In genomic region chr16:97544340-97544739, GRCm38 (mm10) we compare ENCODE assay signal across 37 mouse cellular contexts. TPM values are rescaled to one million over a fixed set of nuclear protein-coding genes. Genes with fewer than 3 reads are reported as not detected.
"Had no signal": no experiment of that assay in that cellular context is flagged by ENCODE, and none has a peak within 500 bp of the region (broad histone marks: within the 10 kb centered on the region; RNA-seq: fewer than 3 reads in every experiment).

No protein-coding gene starts in this region.

- DNase-seq: cerebellum, adult 2 months; cerebellum, adult 8-10 months; cerebellum, adult 9-10 months; cerebellum, adult 9-11 months; cerebellum, postnatal 10 days; cerebellum, postnatal 14 days; cerebellum, postnatal 25 days; cerebellum, postnatal 36 days; embryo, embryonic 11 days; forebrain, postnatal 0 days; gastrocnemius, adult 2 months; gastrocnemius, postnatal 10 days; gastrocnemius, postnatal 14 days; gastrocnemius, postnatal 25 days; gastrocnemius, postnatal 36 days; heart, adult 18-20 months; heart, adult 2 months had no signal

- H3K36me3 ChIP-seq: embryonic facial prominence, embryonic 10.5 days; embryonic facial prominence, embryonic 12.5 days; embryonic facial prominence, embryonic 13.5 days; embryonic facial prominence, embryonic 15.5 days; forebrain, embryonic 10.5 days; forebrain, embryonic 12.5 days; forebrain, embryonic 15.5 days had no signal

- H3K9ac ChIP-seq: embryonic facial prominence, embryonic 12.5 days; embryonic facial prominence, embryonic 13.5 days; embryonic facial prominence, embryonic 15.5 days; forebrain, embryonic 12.5 days; forebrain, embryonic 13.5 days; forebrain, embryonic 15.5 days; forebrain, postnatal 0 days had no signal

- ATAC-seq: forebrain, embryonic 13.5 days; forebrain, embryonic 14.5 days; forebrain, embryonic 15.5 days; forebrain, embryonic 16.5 days; forebrain, postnatal 0 days had no signal

- H3K4me1 ChIP-seq: embryonic facial prominence, embryonic 10.5 days; embryonic facial prominence, embryonic 12.5 days; embryonic facial prominence, embryonic 13.5 days; embryonic facial prominence, embryonic 15.5 days; forebrain, embryonic 10.5 days; forebrain, embryonic 12.5 days; forebrain, embryonic 13.5 days; forebrain, embryonic 15.5 days had no signal

- H3K4me3 ChIP-seq: embryonic facial prominence, embryonic 10.5 days; embryonic facial prominence, embryonic 12.5 days; embryonic facial prominence, embryonic 13.5 days; embryonic facial prominence, embryonic 15.5 days; erythroblast, embryonic 14.5 days; forebrain, embryonic 10.5 days; forebrain, embryonic 12.5 days; forebrain, embryonic 13.5 days; forebrain, embryonic 15.5 days; gastrocnemius, adult 2 months; heart, adult 2 months had no signal

- H3K4me2 ChIP-seq: embryonic facial prominence, embryonic 12.5 days; embryonic facial prominence, embryonic 13.5 days; embryonic facial prominence, embryonic 15.5 days; forebrain, embryonic 12.5 days; forebrain, embryonic 13.5 days; forebrain, embryonic 15.5 days had no signal

- H3K27ac ChIP-seq: embryonic facial prominence, embryonic 10.5 days; embryonic facial prominence, embryonic 12.5 days; embryonic facial prominence, embryonic 13.5 days; embryonic facial prominence, embryonic 15.5 days; forebrain, embryonic 10.5 days; forebrain, embryonic 12.5 days; forebrain, embryonic 13.5 days; forebrain, embryonic 15.5 days; gastrocnemius, adult 2 months; heart, adult 2 months had no signal

- H3K9me3 ChIP-seq: embryonic facial prominence, embryonic 10.5 days; embryonic facial prominence, embryonic 12.5 days; embryonic facial prominence, embryonic 13.5 days; embryonic facial prominence, embryonic 15.5 days; forebrain, embryonic 10.5 days; forebrain, embryonic 12.5 days; forebrain, embryonic 13.5 days; forebrain, embryonic 15.5 days had no signal

- H3K27me3 ChIP-seq: embryonic facial prominence, embryonic 12.5 days; embryonic facial prominence, embryonic 13.5 days; embryonic facial prominence, embryonic 15.5 days; forebrain, embryonic 12.5 days; forebrain, embryonic 13.5 days; forebrain, embryonic 15.5 days had no signal

RNA-seq across cellular contexts. Expression of gene Fam3b, which starts 29.7 kb away (rescaled TPM):
- total RNA-seq: forebrain, postnatal 0 days; gastrocnemius, adult 18-20 months; gastrocnemius, adult 2 months; gastrocnemius, adult 8-10 months; gastrocnemius, postnatal 10 days; gastrocnemius, postnatal 14 days; gastrocnemius, postnatal 25 days; gastrocnemius, postnatal 36 days; gastrocnemius, postnatal 4 days; granulocyte monocyte progenitor cell, adult 5-6 weeks; heart, adult 18-20 months; heart, adult 2 months; heart, adult 8-10 months had no signal
- polyA plus RNA-seq: cerebellum, adult 2 months; cortical plate, adult 2 months; embryonic facial prominence, embryonic 10.5 days; embryonic facial prominence, embryonic 11.5 days; embryonic facial prominence, embryonic 12.5 days; embryonic facial prominence, embryonic 13.5 days; forebrain, embryonic 10.5 days; forebrain, embryonic 11.5 days; forebrain, embryonic 12.5 days; forebrain, embryonic 13.5 days; forebrain, embryonic 14.5 days; forebrain, embryonic 15.5 days; forebrain, embryonic 16.5 days; forebrain, postnatal 0 days; frontal cortex, adult 2 months; heart, adult 2 months had no signal
